Mouse (Mus musculus): ENCODE measurements around the gene Krt17.

DNA sequence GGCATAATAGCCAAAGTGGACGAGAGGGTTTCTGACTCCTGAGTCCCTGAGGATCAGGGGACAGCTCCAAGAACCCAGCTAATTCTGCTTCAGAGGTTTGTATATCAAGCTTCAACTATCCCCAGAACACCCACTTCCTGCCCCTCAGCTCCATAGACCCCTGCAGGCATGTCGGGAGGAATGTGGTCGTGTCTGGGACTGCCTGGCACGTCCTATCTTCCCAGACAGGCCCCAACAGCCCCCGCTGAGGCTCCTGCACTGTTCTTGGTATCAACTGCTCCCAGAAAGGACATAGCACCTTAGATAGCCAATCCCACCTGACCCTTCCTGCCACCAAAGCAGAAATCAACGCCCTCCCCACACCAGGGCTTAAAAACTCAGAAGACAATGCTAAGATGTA lies 52.3 kb downstream of the Krt17 start:
- TF ChIP-seq POLR2A (IDR thresholded peaks at IDR 0.05; ENCODE audit: control insufficient read depth, low read depth, low read length), result no peak
- no peak for TF ChIP-seq CTCF (IDR thresholded peaks at IDR 0.05; ENCODE audit: control insufficient read depth, insufficient read depth, insufficient replicate concordance, low read depth, low read length)

Data from testis, adult 2 months (tissue).